Mouse (Mus musculus): ENCODE results near the gene Sema3f.

GRCm38 (mm10) chr9:107698611-107699190 is 11.6 kb downstream of the Sema3f start:
- TF ChIP-seq CTCF (IDR thresholded peaks at IDR 0.05; ENCODE audit: low read depth) (no peak; the same call in 1 of the 2 replicates), EP300 (IDR thresholded peaks at IDR 0.05; ENCODE audit: low read depth) (no peak)
